Mouse (Mus musculus): ENCODE measurements around the gene Myh7b. TPM values are rescaled to one million over a fixed set of nuclear protein-coding genes. Genes with fewer than 3 reads are reported as not detected.
A peak's percentile ranks its signal among the peaks of the same experiment; 100 is the strongest.

Gene Myh7b
- polyA plus RNA-seq, 1 experiment from 2014 or later, result 2.7 TPM

DNA sequence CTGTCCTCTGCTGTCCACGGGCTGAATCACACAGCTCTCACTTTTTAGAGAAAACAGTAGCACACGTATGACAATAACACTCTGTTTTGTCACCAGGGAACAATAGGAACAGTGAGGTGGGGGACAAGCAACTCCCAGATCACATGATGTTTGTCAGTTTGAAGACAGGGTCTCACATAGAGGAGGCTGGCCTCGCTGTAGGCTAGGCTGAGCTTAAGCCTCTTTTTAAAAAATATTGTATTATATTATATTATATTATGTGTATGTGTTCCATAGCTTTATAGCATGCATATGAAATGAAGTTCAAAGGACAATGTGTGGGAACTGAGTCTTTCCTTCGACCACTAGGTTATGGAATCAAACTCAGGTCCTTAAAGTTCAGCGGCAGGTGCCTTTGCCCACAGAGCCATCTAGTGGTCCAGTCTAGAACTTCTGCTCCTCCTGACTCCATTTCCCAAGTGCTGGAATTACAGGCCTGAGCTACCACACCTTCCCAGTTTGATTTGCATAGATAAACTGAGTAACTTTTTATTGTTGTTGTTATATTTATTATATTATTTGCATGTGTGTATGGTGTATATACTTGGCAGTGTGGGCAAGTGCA, 27.0 kb upstream of the Myh7b start:
- Histone ChIP-seq H3K4me3 (ENCODE audit: low read depth, low read length) (no peak overlapping the region), H3K27ac (ENCODE audit: low read depth, low read length) (no peak overlapping the region), H3K4me1 (replicated peaks; ENCODE audit: control insufficient read depth, insufficient read depth, low read length) (no peaks in the 10 kb centered on the region), H3K4me2 (replicated peaks; ENCODE audit: low read depth) (no peak overlapping the region), H3K9ac (ENCODE audit: low read depth, low read length) (no peak overlapping the region), H3K9me3 (ENCODE audit: control insufficient read depth) (no peaks in the 10 kb centered on the region), H3K36me3 (ENCODE audit: control insufficient read depth, insufficient read depth) (peaks cover 17% of the 10 kb centered on the region; the same call in 1 of the 2 replicates), H3K27me3 (replicated peaks; ENCODE audit: control insufficient read depth, insufficient read depth, low read length) (no peaks in the 10 kb centered on the region)
- peak; percentile 95 for TF ChIP-seq CTCF (IDR thresholded peaks at IDR 0.05; ENCODE audit: low read depth)
- 48% methylated on average over 5 of the region's 5 CpGs for WGBS
- no peak; the same call in 1 of the 2 replicates for ATAC-seq

DNA sequence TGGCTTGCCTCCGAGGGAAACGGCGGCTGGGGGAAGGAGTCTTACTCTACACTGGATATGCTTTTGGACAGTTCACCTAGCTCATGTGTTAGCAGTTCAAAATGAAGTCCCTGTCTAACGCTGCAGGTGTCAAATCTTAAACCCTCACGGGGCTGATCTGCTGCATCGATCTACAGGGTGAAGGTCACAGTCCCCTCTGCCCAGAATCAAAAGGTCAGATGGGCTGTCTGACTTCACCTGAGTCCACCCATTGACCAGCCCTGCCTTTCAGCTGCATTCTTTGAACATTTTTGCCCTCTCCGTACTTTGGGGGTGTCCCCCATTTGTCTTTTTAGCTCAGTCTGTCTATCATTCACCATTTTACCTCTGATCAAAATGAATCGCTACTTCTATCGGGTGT, 25.9 kb upstream of the Myh7b start:
- no peak for TF ChIP-seq CTCF (IDR thresholded peaks at IDR 0.05; ENCODE audit: low read depth)
- ATAC-seq, result no peak
- H3K4me3 ChIP-seq (ENCODE audit: low read depth, low read length), result no peak overlapping the region
- H3K36me3 ChIP-seq (ENCODE audit: control insufficient read depth, insufficient read depth), result peaks cover 14% of the 10 kb centered on the region; the same call in 1 of the 2 replicates
- no peak overlapping the region for H3K4me2 ChIP-seq (replicated peaks; ENCODE audit: low read depth)
- no peaks in the 10 kb centered on the region for H3K27me3 ChIP-seq (replicated peaks; ENCODE audit: control insufficient read depth, insufficient read depth, low read length)
- no peaks in the 10 kb centered on the region for H3K4me1 ChIP-seq (replicated peaks; ENCODE audit: control insufficient read depth, insufficient read depth, low read length)
- H3K9ac ChIP-seq (ENCODE audit: low read depth, low read length), result no peak overlapping the region
- H3K27ac ChIP-seq (ENCODE audit: low read depth, low read length), result no peak overlapping the region
- 80% methylated on average over 9 of the region's 9 CpGs for WGBS
- no peaks in the 10 kb centered on the region for H3K9me3 ChIP-seq (ENCODE audit: control insufficient read depth)

DNA sequence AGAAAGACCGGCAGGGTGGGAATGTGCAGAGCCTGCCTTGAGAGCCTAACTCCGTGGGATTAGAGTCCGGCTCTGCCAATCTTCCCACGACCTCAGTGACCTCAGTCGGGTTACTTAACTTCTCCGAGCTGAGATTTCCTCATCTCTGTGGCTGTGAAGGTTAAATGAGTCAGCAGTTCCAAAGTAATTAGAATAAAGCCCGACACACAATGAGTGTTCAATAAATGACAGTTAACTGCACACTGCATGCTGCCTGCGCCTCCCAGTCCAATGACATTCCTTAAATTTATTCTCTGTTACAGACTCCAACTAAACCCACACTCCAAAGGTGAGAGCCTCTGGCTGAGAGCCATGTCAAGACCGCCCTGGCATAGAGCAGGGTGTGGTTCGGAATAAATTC, 25.5 kb upstream of the Myh7b start:
- Histone ChIP-seq H3K4me2 (replicated peaks; ENCODE audit: low read depth) (no peak overlapping the region), H3K4me1 (replicated peaks; ENCODE audit: control insufficient read depth, insufficient read depth, low read length) (no peaks in the 10 kb centered on the region), H3K36me3 (ENCODE audit: control insufficient read depth, insufficient read depth) (peaks cover 10% of the 10 kb centered on the region; the same call in 1 of the 2 replicates), H3K27me3 (replicated peaks; ENCODE audit: control insufficient read depth, insufficient read depth, low read length) (no peaks in the 10 kb centered on the region), H3K9me3 (ENCODE audit: control insufficient read depth) (no peaks in the 10 kb centered on the region), H3K27ac (ENCODE audit: low read depth, low read length) (no peak overlapping the region), H3K9ac (ENCODE audit: low read depth, low read length) (no peak overlapping the region), H3K4me3 (ENCODE audit: low read depth, low read length) (no peak overlapping the region)
- ATAC-seq, result peak; percentile 52
- 48% methylated on average over 10 of the region's 10 CpGs for WGBS
- no peak for TF ChIP-seq CTCF (IDR thresholded peaks at IDR 0.05; ENCODE audit: low read depth)

DNA sequence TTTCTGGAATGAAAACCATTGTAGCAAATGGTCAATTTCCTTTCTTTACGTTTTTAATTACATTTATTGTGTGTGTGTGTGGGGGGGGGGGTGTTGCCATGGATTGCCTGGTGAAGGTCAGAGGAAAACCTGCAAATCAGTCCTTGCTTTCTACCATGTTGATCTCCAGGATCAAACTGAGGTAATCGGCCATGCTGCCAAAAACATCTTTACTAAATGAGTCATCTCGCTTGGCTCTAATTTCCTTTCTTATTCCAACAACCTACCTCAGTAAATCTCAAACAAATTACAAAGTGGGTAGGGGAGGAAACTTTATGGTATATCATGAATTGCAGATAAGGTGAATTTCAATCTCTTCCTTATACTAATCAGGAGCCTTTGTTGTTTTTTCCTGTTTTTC, 22.9 kb upstream of the Myh7b start:
- no peaks in the 10 kb centered on the region for H3K9me3 ChIP-seq (ENCODE audit: control insufficient read depth)
- H3K4me3 ChIP-seq (ENCODE audit: low read depth, low read length), result no peak overlapping the region
- WGBS, result 63% methylated on average over 3 of the region's 3 CpGs
- no peak for ATAC-seq
- H3K4me1 ChIP-seq (replicated peaks; ENCODE audit: control insufficient read depth, insufficient read depth, low read length), result no peaks in the 10 kb centered on the region
- H3K9ac ChIP-seq (ENCODE audit: low read depth, low read length), result no peak overlapping the region
- H3K4me2 ChIP-seq (replicated peaks; ENCODE audit: low read depth), result no peak overlapping the region
- no peak for TF ChIP-seq CTCF (IDR thresholded peaks at IDR 0.05; ENCODE audit: low read depth)
- no peaks in the 10 kb centered on the region for H3K27me3 ChIP-seq (replicated peaks; ENCODE audit: control insufficient read depth, insufficient read depth, low read length)
- H3K27ac ChIP-seq (ENCODE audit: low read depth, low read length), result no peak overlapping the region
- no peaks in the 10 kb centered on the region; the same call in 1 of the 2 replicates for H3K36me3 ChIP-seq (ENCODE audit: control insufficient read depth, insufficient read depth)

DNA sequence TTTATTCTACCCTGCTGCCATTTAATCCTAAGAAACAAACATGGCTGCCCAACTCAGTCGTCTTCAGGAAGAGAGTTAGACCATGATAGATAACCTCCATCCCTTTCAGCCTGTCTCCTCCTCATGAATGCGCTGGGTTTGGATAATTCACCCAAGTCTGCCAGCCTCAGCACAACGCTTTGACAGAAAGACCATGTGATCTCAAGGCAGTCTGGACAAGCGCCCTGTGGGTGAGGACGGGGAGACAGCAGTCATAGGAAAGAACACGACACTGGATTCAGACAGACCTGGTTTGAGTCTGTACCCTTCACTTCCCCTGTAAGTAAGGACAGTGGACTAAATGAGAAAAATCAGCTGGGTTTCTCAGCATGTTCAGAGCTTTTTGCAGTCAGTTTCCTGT, 21.5 kb upstream of the Myh7b start:
- Histone ChIP-seq H3K36me3 (ENCODE audit: control insufficient read depth, insufficient read depth) (no peaks in the 10 kb centered on the region; the same call in 1 of the 2 replicates), H3K4me1 (replicated peaks; ENCODE audit: control insufficient read depth, insufficient read depth, low read length) (no peaks in the 10 kb centered on the region), H3K9ac (ENCODE audit: low read depth, low read length) (no peak overlapping the region), H3K4me2 (replicated peaks; ENCODE audit: low read depth) (no peak overlapping the region), H3K27me3 (replicated peaks; ENCODE audit: control insufficient read depth, insufficient read depth, low read length) (no peaks in the 10 kb centered on the region), H3K27ac (ENCODE audit: low read depth, low read length) (peak overlapping the region; percentile 95), H3K4me3 (ENCODE audit: low read depth, low read length) (no peak overlapping the region), H3K9me3 (ENCODE audit: control insufficient read depth) (no peaks in the 10 kb centered on the region)
- TF ChIP-seq CTCF (IDR thresholded peaks at IDR 0.05; ENCODE audit: low read depth), result no peak
- WGBS, result 61% methylated on average over 6 of the region's 6 CpGs
- no peak for ATAC-seq

DNA sequence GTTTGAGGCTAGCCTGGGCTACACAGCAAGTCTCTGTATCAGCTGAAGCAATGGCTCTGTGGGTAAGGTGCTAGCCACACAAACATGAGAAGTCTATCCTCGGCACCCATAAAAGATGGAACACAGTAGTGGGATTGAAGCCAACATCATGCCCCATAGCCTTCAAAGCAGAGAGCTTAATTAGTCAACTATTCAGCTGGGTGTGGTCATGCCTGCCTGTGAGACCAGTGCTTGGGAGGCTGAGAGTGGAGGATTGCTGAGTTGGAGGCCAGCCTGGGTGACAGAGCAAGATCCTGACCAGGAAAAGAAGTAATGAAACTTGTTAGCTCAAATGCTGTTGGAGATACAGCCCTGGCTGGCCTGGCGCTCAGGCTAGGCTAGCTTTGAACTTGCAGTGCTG, 20.1 kb upstream of the Myh7b start:
- no peaks in the 10 kb centered on the region for H3K4me1 ChIP-seq (replicated peaks; ENCODE audit: control insufficient read depth, insufficient read depth, low read length)
- WGBS, result 42% methylated on average over 2 of the region's 2 CpGs
- H3K4me3 ChIP-seq (ENCODE audit: low read depth, low read length), result no peak overlapping the region
- H3K27ac ChIP-seq (ENCODE audit: low read depth, low read length), result peak overlapping the region; percentile 95
- peak; percentile 37 for ATAC-seq
- H3K9me3 ChIP-seq (ENCODE audit: control insufficient read depth), result no peaks in the 10 kb centered on the region
- TF ChIP-seq CTCF (IDR thresholded peaks at IDR 0.05; ENCODE audit: low read depth), result no peak
- no peak overlapping the region for H3K9ac ChIP-seq (ENCODE audit: low read depth, low read length)
- no peaks in the 10 kb centered on the region for H3K36me3 ChIP-seq (ENCODE audit: control insufficient read depth, insufficient read depth)
- H3K27me3 ChIP-seq (replicated peaks; ENCODE audit: control insufficient read depth, insufficient read depth, low read length), result no peaks in the 10 kb centered on the region
- H3K4me2 ChIP-seq (replicated peaks; ENCODE audit: low read depth), result peak overlapping the region; percentile 66

All from intestine, postnatal 0 days (tissue).